Mouse (Mus musculus) intestine, postnatal 0 days (tissue): ENCODE data around the gene Wapl. TPM values are rescaled to one million over a fixed set of nuclear protein-coding genes. Genes with fewer than 3 reads are reported as not detected.

Experiments used
- ATAC-seq: fragments of 200-750 bp; cut with Nextera tagmentation; 2 replicates; pipeline ENCODE4 v1.8.0; 2017; ENCODE audit warnings: mild to moderate bottlenecking, moderate TSS enrichment, moderate library complexity
- H3K27ac ChIP-seq: fragments of 300-500 bp; sonication (generic); 2 replicates; pipeline ENCODE4 v1.5.1; 2014; ENCODE audit warnings: mild to moderate bottlenecking, low read depth, low read length, moderate library complexity
- H3K27me3 ChIP-seq: fragments of 300-500 bp; sonication (generic); replicated peaks from 2 replicates; pipeline ENCODE4 v1.6.1; 2014; ENCODE audit warnings: low read length, mixed read lengths; ENCODE audit not compliant: control insufficient read depth, insufficient read depth
- H3K36me3 ChIP-seq: fragments of 300-500 bp; sonication (generic); 2 replicates; pipeline ENCODE4 v1.6.1; 2014; ENCODE audit warnings: mild to moderate bottlenecking, moderate library complexity; ENCODE audit not compliant: control insufficient read depth, insufficient read depth
- H3K4me1 ChIP-seq: fragments of 300-500 bp; sonication (generic); replicated peaks from 2 replicates; pipeline ENCODE4 v1.6.1; 2014; ENCODE audit warnings: antibody characterized with exemption, low read length, mixed read lengths; ENCODE audit not compliant: control insufficient read depth, insufficient read depth
- H3K4me2 ChIP-seq: fragments of 300-500 bp; sonication (generic); replicated peaks from 2 replicates; pipeline ENCODE4 v1.6.1; 2014; ENCODE audit warnings: low read depth, mild to moderate bottlenecking, moderate library complexity
- H3K4me3 ChIP-seq: fragments of 300-500 bp; sonication (generic); 2 replicates; pipeline ENCODE4 v1.5.1; 2014; ENCODE audit warnings: low read depth, low read length
- H3K9ac ChIP-seq: fragments of 300-500 bp; sonication (generic); 2 replicates; pipeline ENCODE4 v1.6.1; 2014; ENCODE audit warnings: mild to moderate bottlenecking, low read depth, low read length
- H3K9me3 ChIP-seq: fragments of 300-500 bp; sonication (generic); 2 replicates; pipeline ENCODE4 v1.6.1; 2016; ENCODE audit warnings: mixed run types; ENCODE audit not compliant: control insufficient read depth
- CTCF ChIP-seq: sonication (generic); IDR thresholded peaks from 2 replicates; pipeline ENCODE4 v1.5.1; 2016; ENCODE audit warnings: low read depth, mild to moderate bottlenecking, control low read depth, antibody characterized with exemption, moderate library complexity
- WGBS: fragments of 180-500 bp; shearing (Covaris S2); extraction: QIAGEN DNeasy Blood & Tissue Kit; methylation state at CpG from one replicate; pipeline ENCODE4 v1.1.7; 2014; 5-methylcytosine and 5-hydroxymethylcytosine counted together
- polyA plus RNA-seq: library from polyadenylated mRNA; unstranded; fragments of >200 nt; fragmentation: Nextera tagmentation; extraction: Ambion mirVana; gene quantifications from 2 replicates; pipeline ENCODE4 v1.2.1, GENCODE M21; 2015

Wapl gene
- 18.2 and 20.2 TPM in 2 replicates for polyA plus RNA-seq

DNA sequence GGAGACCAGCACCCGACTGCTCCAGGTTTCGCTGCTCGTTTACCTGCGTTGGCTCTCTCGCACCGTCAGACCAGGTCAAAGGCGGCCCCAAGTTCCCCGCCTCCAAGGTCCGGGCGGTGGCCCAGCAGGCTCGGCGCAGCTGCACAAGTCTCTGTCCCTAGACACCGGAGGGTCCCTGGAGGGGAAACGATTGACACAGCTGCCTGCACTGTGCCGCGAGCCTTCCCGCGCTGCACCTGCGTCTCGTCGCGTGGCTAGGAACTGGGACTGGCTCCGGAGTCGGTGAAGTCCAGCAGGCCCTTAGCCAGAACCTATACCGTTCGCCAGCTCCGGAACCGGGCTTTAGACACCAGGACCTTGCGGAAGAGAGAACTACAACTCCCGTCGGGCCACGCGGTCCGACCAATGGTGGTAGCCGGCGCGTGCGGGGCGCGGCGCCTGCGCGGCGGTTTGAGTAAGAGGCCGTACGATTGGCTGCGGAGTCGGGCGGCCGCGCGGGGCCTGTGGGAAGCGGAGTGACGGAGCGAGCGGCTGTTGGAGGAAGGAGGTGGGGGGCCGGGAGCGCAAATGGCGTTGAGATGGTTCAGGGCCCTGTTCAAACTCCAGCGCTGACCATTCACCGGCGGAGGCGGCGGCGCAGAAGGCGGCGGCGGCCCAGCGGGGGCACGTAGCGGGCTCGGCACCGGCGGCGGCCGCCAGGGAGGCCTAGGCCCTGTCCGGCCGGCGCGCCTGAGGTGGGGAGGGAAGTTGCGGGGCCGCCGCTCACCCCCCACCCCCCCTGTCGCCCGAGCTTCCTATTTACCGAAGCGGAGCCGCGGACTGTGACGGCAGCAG is at the start of gene Wapl:
TSS of gene Wapl (plus strand) at position 534 of the 834 bp plus-strand sequence.
- TF ChIP-seq CTCF = no peak
- H3K9ac ChIP-seq = peak within 1 kb of the TSS; percentile 98
- H3K36me3 ChIP-seq = peaks cover 7% of the 10 kb centered on the region; the same call in 1 of the 2 replicates
- H3K27ac ChIP-seq = peak within 1 kb of the TSS; percentile 97
- under 1% methylated on average over 87 of the region's 90 CpGs for WGBS
- 0 out of 2 replicates have a peak, but pooled peaks cover 10% of the 10 kb centered on the region for H3K4me1 ChIP-seq
- peak; percentile 95 for ATAC-seq
- H3K4me3 ChIP-seq = peak within 1 kb of the TSS; percentile 99
- no peaks in the 10 kb centered on the region for H3K9me3 ChIP-seq
- no peaks in the 10 kb centered on the region for H3K27me3 ChIP-seq
- peak within 1 kb of the TSS; percentile 80 for H3K4me2 ChIP-seq

DNA sequence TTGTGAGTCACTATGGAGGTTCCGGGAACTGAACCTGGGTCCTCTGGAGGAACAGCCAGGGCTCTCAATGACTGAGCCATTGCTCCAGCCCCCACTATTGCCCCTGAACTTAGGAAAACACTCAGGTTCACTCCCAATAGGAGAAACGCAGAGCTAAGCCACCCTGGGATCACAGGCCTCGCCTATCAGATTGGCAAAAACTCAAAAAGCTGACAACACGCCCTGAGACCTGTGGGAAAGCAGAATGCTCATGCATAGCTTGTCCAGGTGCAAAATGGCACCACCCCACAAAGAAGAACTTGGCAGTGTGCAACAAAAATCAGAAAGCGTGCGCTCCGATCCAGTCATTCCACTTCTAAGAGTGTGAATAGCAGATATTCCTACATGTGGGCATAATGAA is 46.9 kb upstream of the Wapl start:
- no peak for TF ChIP-seq CTCF
- WGBS = 80% methylated on average over 7 of the region's 7 CpGs
- H3K4me3 ChIP-seq = no peak overlapping the region
- H3K27ac ChIP-seq = no peak overlapping the region
- no peaks in the 10 kb centered on the region for H3K36me3 ChIP-seq
- H3K4me2 ChIP-seq = no peak overlapping the region
- H3K4me1 ChIP-seq = no peaks in the 10 kb centered on the region; the same call in 1 of the 2 replicates
- no peak overlapping the region for H3K9ac ChIP-seq
- no peaks in the 10 kb centered on the region for H3K27me3 ChIP-seq
- no peaks in the 10 kb centered on the region for H3K9me3 ChIP-seq
- ATAC-seq = no peak

DNA sequence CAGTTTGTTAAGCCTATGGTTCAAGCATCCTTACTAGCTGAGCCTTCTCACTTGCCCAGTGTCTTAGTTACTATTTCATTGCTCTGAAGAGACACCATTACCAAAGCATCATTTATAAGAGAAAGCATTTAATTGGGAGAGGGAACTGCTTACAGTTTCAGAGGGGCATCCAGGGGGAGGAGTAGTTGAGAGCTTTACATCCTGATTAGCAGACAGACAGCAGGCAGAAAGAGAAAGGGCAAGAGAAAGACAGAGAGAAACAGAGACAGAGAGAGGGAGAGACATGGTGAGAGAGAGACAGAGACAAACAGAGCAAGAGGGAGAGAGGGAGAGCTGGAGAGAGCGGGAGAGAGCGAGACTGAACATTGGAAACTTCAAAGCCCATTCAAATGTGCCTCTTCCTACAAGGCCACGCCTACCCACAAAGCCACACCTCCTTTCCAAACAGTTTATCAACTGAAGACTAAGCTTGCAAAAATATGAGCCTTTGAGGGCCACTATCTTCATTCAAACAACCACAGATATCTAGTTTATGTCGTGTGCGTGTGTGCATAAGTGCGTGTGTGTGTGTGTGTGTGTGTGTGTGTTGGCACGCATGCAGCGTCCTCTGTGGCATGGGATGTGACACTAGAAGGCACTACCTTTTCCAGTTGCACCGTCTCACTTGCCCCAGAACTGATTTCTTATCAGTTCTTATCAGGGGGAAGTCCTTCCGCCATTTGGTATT is 40.8 kb upstream of the Wapl start:
- Histone ChIP-seq H3K9me3 (no peaks in the 10 kb centered on the region), H3K4me2 (no peak overlapping the region), H3K36me3 (no peaks in the 10 kb centered on the region), H3K4me1 (no peaks in the 10 kb centered on the region), H3K4me3 (no peak overlapping the region), H3K27me3 (no peaks in the 10 kb centered on the region), H3K27ac (no peak overlapping the region), H3K9ac (no peak overlapping the region)
- 55% methylated on average over 10 of the region's 10 CpGs for WGBS
- TF ChIP-seq CTCF = no peak
- no peak; the same call in 1 of the 2 replicates for ATAC-seq

DNA sequence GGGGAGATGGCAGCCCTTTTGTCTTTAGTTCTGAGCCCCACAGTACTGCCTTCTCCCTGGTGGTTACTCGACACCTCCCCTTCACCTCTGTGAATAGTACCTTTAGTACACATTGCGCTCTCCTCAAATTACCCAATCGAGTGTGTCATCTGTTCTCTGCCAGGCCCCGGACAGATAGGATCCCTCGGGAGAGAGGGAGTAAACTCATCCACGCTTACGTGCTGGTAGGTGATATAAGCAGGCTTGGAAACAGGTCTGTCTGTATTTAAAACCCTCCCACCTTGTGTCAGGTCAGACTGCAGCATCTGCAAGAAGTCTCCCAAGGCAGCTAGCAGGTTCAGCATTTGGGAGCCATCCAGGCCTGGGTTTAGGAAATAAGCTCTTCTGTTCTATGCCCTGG is 38.5 kb upstream of the Wapl start:
- Histone ChIP-seq H3K36me3 (no peaks in the 10 kb centered on the region), H3K4me2 (no peak overlapping the region), H3K4me1 (no peaks in the 10 kb centered on the region), H3K9ac (no peak overlapping the region), H3K4me3 (no peak overlapping the region), H3K27me3 (no peaks in the 10 kb centered on the region), H3K9me3 (no peaks in the 10 kb centered on the region), H3K27ac (no peak overlapping the region)
- TF ChIP-seq CTCF = no peak
- ATAC-seq = no peak
- WGBS = 32% methylated on average over 7 of the region's 7 CpGs

DNA sequence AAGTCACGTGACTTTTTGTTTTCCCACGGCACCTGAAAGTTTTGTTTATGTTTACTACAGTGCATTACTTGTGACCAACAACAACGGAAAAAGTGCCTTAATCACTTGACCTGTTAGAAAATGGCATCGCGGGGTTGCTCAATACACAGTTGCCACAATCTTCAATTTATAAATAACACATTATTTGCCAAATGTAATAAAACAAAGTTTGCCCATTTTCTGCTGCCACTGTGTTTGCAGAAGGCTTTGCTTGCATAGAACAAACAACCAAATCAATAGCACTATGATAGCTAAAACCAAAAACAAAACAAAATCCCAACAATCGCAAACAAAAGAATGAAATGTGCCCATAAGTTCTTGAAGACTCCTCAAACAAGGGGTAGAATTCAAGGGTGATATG is 38.0 kb upstream of the Wapl start:
- H3K9ac ChIP-seq = no peak overlapping the region
- no peaks in the 10 kb centered on the region for H3K27me3 ChIP-seq
- H3K27ac ChIP-seq = no peak overlapping the region
- no peak overlapping the region for H3K4me3 ChIP-seq
- H3K36me3 ChIP-seq = no peaks in the 10 kb centered on the region
- TF ChIP-seq CTCF = no peak
- no peak overlapping the region for H3K4me2 ChIP-seq
- no peaks in the 10 kb centered on the region for H3K9me3 ChIP-seq
- no peak for ATAC-seq
- 74% methylated on average over 6 of the region's 6 CpGs for WGBS
- no peaks in the 10 kb centered on the region for H3K4me1 ChIP-seq

DNA sequence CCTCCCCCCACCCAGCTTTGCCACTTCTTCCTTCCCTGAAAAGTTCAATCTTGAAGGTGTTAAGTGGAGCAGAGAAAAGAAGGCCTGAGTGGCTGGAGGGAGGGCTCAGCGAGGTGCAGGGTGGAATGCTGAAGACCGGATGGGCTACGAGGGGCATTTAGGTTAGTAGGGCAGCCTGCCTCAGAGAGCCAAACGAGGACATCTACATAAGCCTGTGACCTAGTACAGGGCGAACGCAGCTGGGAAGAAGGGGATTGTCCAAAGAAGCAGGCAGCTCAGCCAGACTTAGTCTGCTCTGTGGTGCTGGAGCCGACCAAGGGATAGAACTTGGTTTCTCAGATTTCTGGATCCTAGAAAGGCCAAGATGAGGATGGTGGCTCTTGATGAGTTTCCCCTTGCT is 29.6 kb upstream of the Wapl start:
- ATAC-seq = no peak
- Histone ChIP-seq H3K4me3 (no peak overlapping the region), H3K4me1 (no peaks in the 10 kb centered on the region), H3K27me3 (no peaks in the 10 kb centered on the region), H3K27ac (no peak overlapping the region), H3K36me3 (no peaks in the 10 kb centered on the region), H3K4me2 (no peak overlapping the region), H3K9ac (no peak overlapping the region), H3K9me3 (no peaks in the 10 kb centered on the region)
- WGBS = 81% methylated on average over 7 of the region's 7 CpGs
- TF ChIP-seq CTCF = no peak
